Mouse (Mus musculus): ENCODE measurements around the gene Pspn. TPM values are rescaled to one million over a fixed set of nuclear protein-coding genes. Genes with fewer than 3 reads are reported as not detected.

The Pspn gene
- total and polyA plus RNA-seq, 2 experiments from 2014 or later: 0.37 TPM; not detected in 1

DNA sequence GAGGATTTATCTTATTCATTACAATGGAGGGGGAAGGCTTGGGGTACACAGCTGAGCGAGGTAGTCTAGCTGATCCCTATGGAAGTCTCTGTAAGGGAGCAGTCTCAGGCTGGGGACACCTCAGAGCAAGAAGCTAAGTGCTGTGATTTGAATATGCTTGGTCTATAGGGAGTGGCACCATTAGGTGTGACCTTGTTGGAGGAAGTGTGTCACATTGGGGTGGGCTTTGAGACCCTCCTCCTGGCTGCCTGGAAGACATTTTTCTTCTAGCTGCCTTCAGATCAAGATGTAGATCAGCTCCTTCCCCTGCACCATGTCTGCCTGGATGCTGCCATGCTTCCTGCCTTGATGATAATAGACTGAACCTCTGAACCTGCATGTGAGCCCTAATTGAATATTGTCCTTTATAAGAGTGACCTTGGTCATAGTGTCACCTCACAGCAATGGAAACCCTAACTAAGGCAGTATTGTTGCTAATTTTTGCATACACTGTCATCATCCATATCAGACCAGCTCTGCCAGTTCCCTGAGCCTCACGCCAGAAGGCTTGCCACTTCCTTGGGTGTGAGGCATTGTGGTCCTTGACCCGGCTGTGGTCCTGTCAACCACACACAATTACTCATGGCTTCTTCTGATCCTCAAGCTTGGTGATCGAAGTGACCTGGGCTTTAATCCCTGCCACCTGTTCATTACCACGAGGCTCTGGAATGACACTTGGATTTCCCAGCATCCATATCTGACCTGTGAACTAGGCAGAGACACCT, 37.0 kb downstream of the Pspn start:
- no peak for TF ChIP-seq CTCF (IDR thresholded peaks at IDR 0.05)
- H3K9ac ChIP-seq (replicated peaks; ENCODE audit: low read length, poor library complexity, severe bottlenecking): no peak overlapping the region
- DNase-seq (ENCODE audit: low spot score): no peak
- no peak overlapping the region for H3K27ac ChIP-seq (ENCODE audit: low read depth, low read length)
- 80% methylated on average over 5 of the region's 5 CpGs for WGBS
- no peaks in the 10 kb centered on the region for H3K27me3 ChIP-seq (ENCODE audit: insufficient read depth, low read length)
- no peaks in the 10 kb centered on the region for H3K4me1 ChIP-seq (ENCODE audit: insufficient read depth, low read length)
- H3K4me3 ChIP-seq (ENCODE audit: low read depth, low read length): no peak overlapping the region
- no peak overlapping the region for H3K4me2 ChIP-seq (ENCODE audit: low read depth, low read length, poor library complexity, severe bottlenecking)
- H3K9me3 ChIP-seq (ENCODE audit: low read length): no peaks in the 10 kb centered on the region
- no peak for ATAC-seq (ENCODE audit: low FRiP score)
- no peaks in the 10 kb centered on the region for H3K36me3 ChIP-seq (ENCODE audit: insufficient read depth, low read length)

DNA sequence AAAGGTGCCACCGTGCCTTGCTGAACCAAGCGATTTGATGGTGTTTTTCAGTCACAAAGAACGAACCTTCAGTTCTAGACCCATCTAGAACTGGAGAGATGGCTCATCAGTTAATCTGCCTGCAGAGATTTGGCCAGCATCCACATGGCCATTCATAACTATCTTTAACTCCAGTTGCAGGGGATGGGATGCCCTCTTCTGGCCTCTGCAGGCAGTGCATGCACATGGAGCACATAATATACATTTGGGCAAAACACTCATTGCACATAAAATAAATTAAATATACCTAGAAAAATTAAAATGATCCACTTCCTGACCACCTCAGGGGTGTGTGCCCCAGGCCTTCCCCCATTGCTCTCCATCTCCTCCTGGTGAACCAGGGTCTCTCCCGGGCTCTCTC, 37.9 kb downstream of the Pspn start:
- Histone ChIP-seq H3K27ac (ENCODE audit: low read depth, low read length) (no peak overlapping the region), H3K27me3 (ENCODE audit: insufficient read depth, low read length) (no peaks in the 10 kb centered on the region), H3K4me3 (ENCODE audit: low read depth, low read length) (no peak overlapping the region), H3K9me3 (ENCODE audit: low read length) (no peaks in the 10 kb centered on the region), H3K9ac (replicated peaks; ENCODE audit: low read length, poor library complexity, severe bottlenecking) (no peak overlapping the region), H3K36me3 (ENCODE audit: insufficient read depth, low read length) (no peaks in the 10 kb centered on the region), H3K4me1 (ENCODE audit: insufficient read depth, low read length) (no peaks in the 10 kb centered on the region), H3K4me2 (ENCODE audit: low read depth, low read length, poor library complexity, severe bottlenecking) (no peak overlapping the region)
- TF ChIP-seq CTCF (IDR thresholded peaks at IDR 0.05): peak; percentile 28; the same call in 1 of the 2 replicates
- WGBS: 93% methylated on average over 4 of the region's 4 CpGs
- DNase-seq (ENCODE audit: low spot score) (no peak), ATAC-seq (ENCODE audit: low FRiP score) (no peak)

DNA sequence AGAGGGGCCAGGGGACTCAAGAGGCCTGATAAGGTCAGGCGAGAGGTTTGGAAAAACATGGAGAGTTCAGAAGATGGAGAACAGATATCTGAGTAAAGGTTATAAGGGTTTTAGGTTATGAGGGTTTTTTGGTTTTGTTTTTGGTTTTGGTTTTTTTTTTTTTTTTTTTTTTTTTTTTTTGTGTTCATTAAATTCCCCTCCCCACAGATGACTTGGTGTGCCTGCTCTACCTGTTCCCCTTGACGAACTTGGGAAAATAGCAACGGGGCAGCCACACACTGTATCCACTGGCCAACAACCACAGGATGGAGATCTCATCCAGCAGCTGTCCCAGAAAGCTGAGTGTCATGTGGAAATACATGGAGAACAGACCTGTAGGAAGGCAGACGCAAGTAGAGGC, 41.2 kb downstream of the Pspn start:
- no peak for TF ChIP-seq CTCF (IDR thresholded peaks at IDR 0.05)

DNA sequence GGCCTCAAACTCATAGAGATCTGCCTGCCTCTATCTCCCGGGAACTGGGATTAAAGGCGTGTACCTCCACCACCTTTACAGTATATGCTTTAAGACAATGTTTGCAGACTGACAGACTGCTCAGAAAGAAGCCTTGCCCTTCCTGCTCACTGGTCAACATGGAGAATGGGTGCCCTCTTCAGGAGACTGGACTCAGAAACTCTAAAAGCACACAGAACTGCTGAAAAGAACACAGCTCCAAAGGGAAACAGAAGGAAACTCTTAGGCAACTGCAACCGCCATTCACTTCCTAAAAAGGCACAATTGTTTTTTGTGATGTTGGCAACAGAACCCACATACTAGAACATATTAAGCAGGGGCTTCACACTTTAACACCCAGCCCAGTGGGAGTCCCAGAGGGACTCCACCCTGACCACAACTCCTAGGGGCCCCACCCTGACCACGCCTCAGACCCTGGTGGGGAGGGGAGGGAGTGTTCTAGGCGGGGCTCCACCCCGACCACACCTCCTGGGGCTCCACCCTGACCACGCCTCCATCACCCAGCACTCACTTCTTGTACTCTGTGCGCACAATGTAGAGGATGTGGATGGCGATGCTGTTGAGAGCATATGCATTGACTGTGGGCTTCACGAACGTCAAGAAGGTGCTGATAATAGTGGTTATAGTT, 41.9 kb downstream of the Pspn start:
- no peak for ATAC-seq (ENCODE audit: low FRiP score)
- no peaks in the 10 kb centered on the region for H3K27me3 ChIP-seq (ENCODE audit: insufficient read depth, low read length)
- WGBS: 34% methylated on average over 11 of the region's 11 CpGs

More for the DNA sequence above, 41.2 kb downstream of the Pspn start:
- no peaks in the 10 kb centered on the region for H3K9me3 ChIP-seq (ENCODE audit: low read length)
- no peak overlapping the region for H3K9ac ChIP-seq (replicated peaks; ENCODE audit: low read length, poor library complexity, severe bottlenecking)
- no peaks in the 10 kb centered on the region for H3K36me3 ChIP-seq (ENCODE audit: insufficient read depth, low read length)
- no peak overlapping the region for H3K27ac ChIP-seq (ENCODE audit: low read depth, low read length)
- ATAC-seq (ENCODE audit: low FRiP score) (no peak), DNase-seq (ENCODE audit: low spot score) (no peak)
- 74% methylated on average over 4 of the region's 4 CpGs for WGBS
- H3K27me3 ChIP-seq (ENCODE audit: insufficient read depth, low read length): no peaks in the 10 kb centered on the region
- H3K4me3 ChIP-seq (ENCODE audit: low read depth, low read length): no peak overlapping the region
- H3K4me2 ChIP-seq (ENCODE audit: low read depth, low read length, poor library complexity, severe bottlenecking): no peak overlapping the region
- no peaks in the 10 kb centered on the region for H3K4me1 ChIP-seq (ENCODE audit: insufficient read depth, low read length)

DNA sequence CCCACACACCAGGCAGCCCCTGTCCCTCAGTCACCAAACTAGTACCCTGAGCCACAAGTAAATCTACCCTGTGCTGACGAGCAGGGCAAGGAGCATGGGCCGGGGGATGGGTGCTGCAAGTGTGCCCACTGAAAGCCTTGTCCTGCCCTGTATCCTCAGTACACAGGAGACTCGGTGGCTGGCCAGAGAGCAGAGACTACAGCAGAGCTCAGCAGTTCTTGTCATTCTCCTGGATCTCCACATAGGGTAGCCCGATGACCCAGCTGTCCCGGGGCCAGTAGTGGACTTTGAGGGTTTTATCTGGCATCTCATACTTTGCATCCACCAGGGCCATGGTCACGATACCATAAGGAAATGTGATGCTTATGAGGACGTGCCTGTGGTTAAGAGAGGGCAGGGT, 44.9 kb downstream of the Pspn start:
- WGBS: 84% methylated on average over 7 of the region's 7 CpGs
- Histone ChIP-seq H3K27me3 (ENCODE audit: insufficient read depth, low read length) (no peaks in the 10 kb centered on the region), H3K9me3 (ENCODE audit: low read length) (no peaks in the 10 kb centered on the region), H3K4me3 (ENCODE audit: low read depth, low read length) (no peak overlapping the region), H3K27ac (ENCODE audit: low read depth, low read length) (no peak overlapping the region), H3K4me1 (ENCODE audit: insufficient read depth, low read length) (no peaks in the 10 kb centered on the region), H3K36me3 (ENCODE audit: insufficient read depth, low read length) (no peaks in the 10 kb centered on the region), H3K4me2 (ENCODE audit: low read depth, low read length, poor library complexity, severe bottlenecking) (no peak overlapping the region), H3K9ac (replicated peaks; ENCODE audit: low read length, poor library complexity, severe bottlenecking) (no peak overlapping the region)
- DNase-seq (ENCODE audit: low spot score): no peak
- TF ChIP-seq CTCF (IDR thresholded peaks at IDR 0.05): no peak
- no peak for ATAC-seq (ENCODE audit: low FRiP score)

More for the DNA sequence above, 41.9 kb downstream of the Pspn start:
- no peaks in the 10 kb centered on the region for H3K4me1 ChIP-seq (ENCODE audit: insufficient read depth, low read length)
- H3K27ac ChIP-seq (ENCODE audit: low read depth, low read length): no peak overlapping the region
- no peak overlapping the region for H3K4me3 ChIP-seq (ENCODE audit: low read depth, low read length)
- H3K9me3 ChIP-seq (ENCODE audit: low read length): no peaks in the 10 kb centered on the region
- no peak overlapping the region for H3K4me2 ChIP-seq (ENCODE audit: low read depth, low read length, poor library complexity, severe bottlenecking)
- no peak for DNase-seq (ENCODE audit: low spot score)
- TF ChIP-seq CTCF (IDR thresholded peaks at IDR 0.05): peak; percentile 14; the same call in 1 of the 2 replicates
- H3K36me3 ChIP-seq (ENCODE audit: insufficient read depth, low read length): no peaks in the 10 kb centered on the region
- no peak overlapping the region for H3K9ac ChIP-seq (replicated peaks; ENCODE audit: low read length, poor library complexity, severe bottlenecking)

DNA sequence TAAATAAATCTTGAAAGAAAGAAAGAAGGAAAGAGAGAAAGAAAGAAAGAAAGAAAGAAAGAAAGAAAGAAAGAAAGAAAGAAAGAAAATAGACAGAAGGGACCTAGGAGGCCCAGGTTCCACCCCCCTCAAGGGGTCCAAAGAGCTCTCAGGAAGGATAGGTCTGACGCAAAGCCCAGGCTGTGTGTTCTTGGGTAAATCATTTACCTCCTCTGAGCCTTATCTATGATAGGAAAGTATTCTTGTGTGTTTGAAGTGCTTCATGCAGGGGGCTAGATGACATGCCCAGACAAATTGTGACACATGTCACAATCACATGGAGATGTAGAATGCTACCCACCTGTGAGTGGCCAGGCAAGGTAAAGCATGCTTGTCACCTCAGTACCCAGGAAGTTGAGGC, 47.2 kb downstream of the Pspn start:
- ATAC-seq (ENCODE audit: low FRiP score) (no peak), DNase-seq (ENCODE audit: low spot score) (no peak)
- WGBS: 90% methylated on average over 1 of the region's 1 CpGs
- Histone ChIP-seq H3K4me2 (ENCODE audit: low read depth, low read length, poor library complexity, severe bottlenecking) (no peak overlapping the region), H3K9ac (replicated peaks; ENCODE audit: low read length, poor library complexity, severe bottlenecking) (no peak overlapping the region), H3K9me3 (ENCODE audit: low read length) (no peaks in the 10 kb centered on the region), H3K27ac (ENCODE audit: low read depth, low read length) (no peak overlapping the region), H3K4me1 (ENCODE audit: insufficient read depth, low read length) (no peaks in the 10 kb centered on the region), H3K4me3 (ENCODE audit: low read depth, low read length) (no peak overlapping the region), H3K36me3 (ENCODE audit: insufficient read depth, low read length) (no peaks in the 10 kb centered on the region), H3K27me3 (ENCODE audit: insufficient read depth, low read length) (no peaks in the 10 kb centered on the region)
- TF ChIP-seq CTCF (IDR thresholded peaks at IDR 0.05): no peak

All from midbrain, postnatal 0 days (tissue).